Mouse (Mus musculus) MEL (cell line): ENCODE measurements around the gene G3bp2.

Experiments
- CTCF ChIP-seq, 3 experiments: IDR thresholded peaks in 2 of 3; conservative IDR thresholded peaks in 1 of 3; 2 replicates each; pipeline ENCODE4 v1.5.1; 2011 to 2012; ENCODE audit warnings: low read length in 3 of 3, low read depth in 2 of 3, mild to moderate bottlenecking in 2 of 3, improper control_type of control experiment in 1 of 3, inconsistent platforms in 1 of 3, mixed read lengths in 1 of 3, moderate library complexity in 1 of 3; ENCODE audit not compliant: control insufficient read depth in 1 of 3, insufficient read depth in 1 of 3, poor library complexity in 1 of 3, severe bottlenecking in 1 of 3
- E2F4 ChIP-seq: IDR thresholded peaks from 2 replicates; pipeline ENCODE4 v1.6.1; 2011; ENCODE audit warnings: low read depth, low read length, improper control_type of control experiment, borderline replicate concordance
- EP300 ChIP-seq, 2 experiments: IDR thresholded peaks; 2 replicates each; pipeline ENCODE4 v1.6.1; 2011; ENCODE audit warnings: improper control_type of control experiment in 2 of 2, low read length in 2 of 2, low read depth in 1 of 2, mild to moderate bottlenecking in 1 of 2
- GATA1 ChIP-seq: IDR thresholded peaks from 2 replicates; pipeline ENCODE4 v1.6.1; 2011; ENCODE audit warnings: low read depth, low read length, improper control_type of control experiment
- MAX ChIP-seq: IDR thresholded peaks from 2 replicates; pipeline ENCODE4 v1.6.1; 2011; ENCODE audit warnings: low read length, improper control_type of control experiment
- MAZ ChIP-seq: IDR thresholded peaks from 2 replicates; pipeline ENCODE4 v1.6.1; 2012; ENCODE audit warnings: low read depth, mild to moderate bottlenecking, inconsistent platforms, low read length, improper control_type of control experiment
- MEF2A ChIP-seq: IDR thresholded peaks from 2 replicates; pipeline ENCODE4 v1.6.1; 2014; ENCODE audit warnings: low read depth, mild to moderate bottlenecking, inconsistent platforms, low read length, improper control_type of control experiment; ENCODE audit not compliant: poor library complexity, insufficient replicate concordance, severe bottlenecking; ENCODE audit errors: extremely low read depth
- POLR2A ChIP-seq, 2 experiments: IDR thresholded peaks; 2 replicates each; pipeline ENCODE4 v1.6.1; 2011 to 2012; ENCODE audit warnings: low read length in 2 of 2, mild to moderate bottlenecking in 2 of 2, control low read depth in 1 of 2, improper control_type of control experiment in 1 of 2, low read depth in 1 of 2, moderate library complexity in 1 of 2; ENCODE audit not compliant: control insufficient read depth in 1 of 2, insufficient read depth in 1 of 2, poor library complexity in 1 of 2
- RAD21 ChIP-seq: IDR thresholded peaks from 2 replicates; pipeline ENCODE4 v1.6.1; 2011; ENCODE audit warnings: mild to moderate bottlenecking, low read depth, low read length, improper control_type of control experiment
- TCF12 ChIP-seq: IDR thresholded peaks from 2 replicates; pipeline ENCODE4 v1.6.1; 2014; ENCODE audit warnings: low read depth, mild to moderate bottlenecking, inconsistent platforms, low read length, improper control_type of control experiment, moderate library complexity
- USF1 ChIP-seq: IDR thresholded peaks from 2 replicates; pipeline ENCODE4 v1.6.1; 2014; ENCODE audit warnings: low read depth, mild to moderate bottlenecking, inconsistent platforms, low read length, improper control_type of control experiment, moderate library complexity

DNA sequence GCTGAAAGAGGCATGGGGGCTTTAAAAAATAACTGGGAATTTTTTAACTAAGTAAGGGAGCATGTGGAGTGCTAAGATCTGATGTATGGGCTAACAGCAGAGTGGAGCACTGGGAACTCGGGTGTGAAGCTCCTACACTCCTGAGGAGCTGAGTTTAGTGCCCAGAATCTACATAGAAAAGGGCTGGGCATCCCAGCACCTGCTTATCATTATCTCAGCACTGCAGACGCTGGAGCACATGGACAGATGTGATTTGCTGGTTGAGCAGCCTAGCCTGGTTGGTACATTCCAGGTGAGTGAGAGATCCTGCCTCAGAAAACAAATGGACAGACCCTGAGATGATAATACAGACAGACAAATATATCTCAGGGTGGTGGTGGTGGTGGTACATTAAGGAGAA, 73.7 kb downstream of the G3bp2 start:
- TF ChIP-seq CTCF (IDR thresholded peaks at IDR 0.05 in 2 of 3, conservative IDR thresholded peaks at IDR 0.05 in 1 of 3; ENCODE audit: control insufficient read depth in 1 of 3, insufficient read depth in 1 of 3, low read depth in 2 of 3, low read length in 3 of 3, poor library complexity in 1 of 3, severe bottlenecking in 1 of 3): no peak
- TF ChIP-seq EP300 (IDR thresholded peaks at IDR 0.05; ENCODE audit: low read depth in 1 of 2, low read length in 2 of 2): no peak
- TF ChIP-seq TCF12: no peak
- peak; percentile 59 for TF ChIP-seq MAX
- TF ChIP-seq RAD21: no peak
- no peak for TF ChIP-seq E2F4
- no peak for TF ChIP-seq POLR2A (IDR thresholded peaks at IDR 0.05; ENCODE audit: control insufficient read depth in 1 of 2, insufficient read depth in 1 of 2, low read depth in 1 of 2, low read length in 2 of 2, poor library complexity in 1 of 2)
- TF ChIP-seq MAZ: no peak
- no peak for TF ChIP-seq USF1
- TF ChIP-seq GATA1: 0 out of 2 replicates have a peak, but pooled peaks have one; percentile 28
- no peak for TF ChIP-seq MEF2A
